Mouse (Mus musculus) embryonic fibroblast, embryonic 13.5 days (primary cell): ENCODE data around the gene Sdccag8.

Source experiments
- CTCF ChIP-seq: IDR thresholded peaks from 2 replicates; pipeline ENCODE4 v1.5.1; 2011; ENCODE audit warnings: mild to moderate bottlenecking, control low read depth, low read length, moderate library complexity, borderline replicate concordance; ENCODE audit not compliant: insufficient read depth
- POLR2A ChIP-seq: IDR thresholded peaks from 2 replicates; pipeline ENCODE4 v1.6.1; 2011; ENCODE audit warnings: low read depth, mild to moderate bottlenecking, control low read depth, low read length, moderate library complexity

DNA sequence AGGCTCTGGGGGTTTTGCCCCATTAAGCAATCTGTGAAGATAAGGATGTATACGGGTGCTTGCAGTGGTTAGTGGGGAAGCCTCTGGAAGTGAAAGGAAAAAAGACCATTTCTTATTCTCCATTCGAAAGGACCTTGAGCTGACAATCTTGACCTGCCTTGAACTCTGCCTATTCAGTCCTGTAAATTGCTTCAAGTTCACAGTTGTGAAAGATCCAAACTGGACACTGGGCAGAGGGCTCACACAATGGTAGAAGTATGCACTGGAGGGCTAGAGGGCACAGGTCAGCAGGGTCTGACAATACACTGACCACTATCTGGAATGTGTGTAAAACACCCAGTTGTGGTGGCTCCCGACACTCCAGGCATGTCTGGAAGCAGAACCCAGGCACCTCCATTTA is 198.3 kb downstream of the Sdccag8 start:
- no peak for TF ChIP-seq POLR2A
- TF ChIP-seq CTCF: no peak
